Mouse (Mus musculus): ENCODE data around the gene Rbl2. TPM values are rescaled to one million over a fixed set of nuclear protein-coding genes. Genes with fewer than 3 reads are reported as not detected.

Gene Rbl2
- polyA plus RNA-seq, 1 experiment from 2014 or later: 20.0 TPM

- Histone ChIP-seq H3K9ac (ENCODE audit: low read depth, low read length) (no peak overlapping the region), H3K4me2 (ENCODE audit: low read length) (no peak overlapping the region), H3K4me3 (ENCODE audit: low read length) (no peak overlapping the region), H3K9me3 (ENCODE audit: control insufficient read depth, low read length) (no peaks in the 10 kb centered on the region), H3K4me1 (ENCODE audit: control insufficient read depth, insufficient read depth, low read depth, low read length) (no peaks in the 10 kb centered on the region), H3K27me3 (replicated peaks; ENCODE audit: control insufficient read depth, insufficient read depth, low read length) (no peaks in the 10 kb centered on the region), H3K36me3 (ENCODE audit: control insufficient read depth, insufficient read depth, low read length) (no peaks in the 10 kb centered on the region), H3K27ac (ENCODE audit: low read depth, low read length) (no peak overlapping the region)
- 87% methylated on average over 7 of the region's 7 CpGs for WGBS
- no peak for ATAC-seq
These were observed 9.9 kb upstream of the Rbl2 start for GRCm38 (mm10) chr8:91059884-91060510.

GRCm38 (mm10) chr8:91060555-91061471 lies 9.0 kb upstream of the Rbl2 start:
- Histone ChIP-seq H3K27ac (ENCODE audit: low read depth, low read length) (no peak overlapping the region), H3K36me3 (ENCODE audit: control insufficient read depth, insufficient read depth, low read length) (no peaks in the 10 kb centered on the region), H3K4me3 (ENCODE audit: low read length) (no peak overlapping the region), H3K4me1 (ENCODE audit: control insufficient read depth, insufficient read depth, low read depth, low read length) (no peaks in the 10 kb centered on the region), H3K4me2 (ENCODE audit: low read length) (no peak overlapping the region), H3K9me3 (ENCODE audit: control insufficient read depth, low read length) (no peaks in the 10 kb centered on the region), H3K9ac (ENCODE audit: low read depth, low read length) (no peak overlapping the region), H3K27me3 (replicated peaks; ENCODE audit: control insufficient read depth, insufficient read depth, low read length) (no peaks in the 10 kb centered on the region)
- no peak for ATAC-seq
- WGBS: 78% methylated on average over 19 of the region's 19 CpGs

- H3K4me2 ChIP-seq (ENCODE audit: low read length): no peak overlapping the region
- peaks cover 4% of the 10 kb centered on the region for H3K4me1 ChIP-seq (ENCODE audit: control insufficient read depth, insufficient read depth, low read depth, low read length)
- H3K27ac ChIP-seq (ENCODE audit: low read depth, low read length): no peak overlapping the region
- H3K4me3 ChIP-seq (ENCODE audit: low read length): no peak overlapping the region
- no peak overlapping the region for H3K9ac ChIP-seq (ENCODE audit: low read depth, low read length)
- no peak for ATAC-seq
- H3K27me3 ChIP-seq (replicated peaks; ENCODE audit: control insufficient read depth, insufficient read depth, low read length): no peaks in the 10 kb centered on the region
- no peaks in the 10 kb centered on the region for H3K9me3 ChIP-seq (ENCODE audit: control insufficient read depth, low read length)
- no peaks in the 10 kb centered on the region for H3K36me3 ChIP-seq (ENCODE audit: control insufficient read depth, insufficient read depth, low read length)
- 78% methylated on average over 4 of the region's 4 CpGs for WGBS
These were observed 4.7 kb upstream of the Rbl2 start for GRCm38 (mm10) chr8:91065179-91065578.

- ATAC-seq: peak; percentile 53
- Histone ChIP-seq H3K9me3 (ENCODE audit: control insufficient read depth, low read length) (no peaks in the 10 kb centered on the region), H3K4me1 (ENCODE audit: control insufficient read depth, insufficient read depth, low read depth, low read length) (peaks cover 15% of the 10 kb centered on the region), H3K36me3 (ENCODE audit: control insufficient read depth, insufficient read depth, low read length) (no peaks in the 10 kb centered on the region), H3K9ac (ENCODE audit: low read depth, low read length) (peak overlapping the region; percentile 59), H3K27me3 (replicated peaks; ENCODE audit: control insufficient read depth, insufficient read depth, low read length) (no peaks in the 10 kb centered on the region), H3K27ac (ENCODE audit: low read depth, low read length) (peak overlapping the region; percentile 64; the same call in 1 of the 2 replicates), H3K4me3 (ENCODE audit: low read length) (peak overlapping the region; percentile 91), H3K4me2 (ENCODE audit: low read length) (peak overlapping the region; percentile 79)
- 6% methylated on average over 10 of the region's 10 CpGs for WGBS
These were observed 450 bp upstream of the Rbl2 start for GRCm38 (mm10) chr8:91069407-91069806.

GRCm38 (mm10) chr8:91070275-91070859 lies 510 bp downstream of the Rbl2 start:
- peak overlapping the region; percentile 79 for H3K4me2 ChIP-seq (ENCODE audit: low read length)
- peak; percentile 88 for ATAC-seq
- H3K27ac ChIP-seq (ENCODE audit: low read depth, low read length): peak overlapping the region; percentile 91
- no peaks in the 10 kb centered on the region for H3K9me3 ChIP-seq (ENCODE audit: control insufficient read depth, low read length)
- H3K9ac ChIP-seq (ENCODE audit: low read depth, low read length): peak overlapping the region; percentile 90
- under 1% methylated on average over 34 of the region's 34 CpGs for whole genome bisulfite sequencing
- peak overlapping the region; percentile 91 for H3K4me3 ChIP-seq (ENCODE audit: low read length)
- H3K27me3 ChIP-seq (replicated peaks; ENCODE audit: control insufficient read depth, insufficient read depth, low read length): no peaks in the 10 kb centered on the region
- peaks cover 15% of the 10 kb centered on the region for H3K4me1 ChIP-seq (ENCODE audit: control insufficient read depth, insufficient read depth, low read depth, low read length)
- 0 out of 2 replicates have a peak, but pooled peaks cover 2% of the 10 kb centered on the region for H3K36me3 ChIP-seq (ENCODE audit: control insufficient read depth, insufficient read depth, low read length)

GRCm38 (mm10) chr8:91077077-91077867 lies 7.4 kb downstream of the Rbl2 start:
- Histone ChIP-seq H3K9ac (ENCODE audit: low read depth, low read length) (no peak overlapping the region), H3K4me3 (ENCODE audit: low read length) (no peak overlapping the region), H3K36me3 (ENCODE audit: control insufficient read depth, insufficient read depth, low read length) (peaks cover 11% of the 10 kb centered on the region), H3K27me3 (replicated peaks; ENCODE audit: control insufficient read depth, insufficient read depth, low read length) (no peaks in the 10 kb centered on the region), H3K4me2 (ENCODE audit: low read length) (no peak overlapping the region), H3K27ac (ENCODE audit: low read depth, low read length) (no peak overlapping the region), H3K4me1 (ENCODE audit: control insufficient read depth, insufficient read depth, low read depth, low read length) (no peaks in the 10 kb centered on the region), H3K9me3 (ENCODE audit: control insufficient read depth, low read length) (no peaks in the 10 kb centered on the region)
- 90% methylated on average over 12 of the region's 12 CpGs for WGBS
- ATAC-seq: no peak

- H3K4me2 ChIP-seq (ENCODE audit: low read length): no peak overlapping the region
- no peaks in the 10 kb centered on the region for H3K27me3 ChIP-seq (replicated peaks; ENCODE audit: control insufficient read depth, insufficient read depth, low read length)
- no peaks in the 10 kb centered on the region for H3K4me1 ChIP-seq (ENCODE audit: control insufficient read depth, insufficient read depth, low read depth, low read length)
- no peaks in the 10 kb centered on the region for H3K9me3 ChIP-seq (ENCODE audit: control insufficient read depth, low read length)
- H3K27ac ChIP-seq (ENCODE audit: low read depth, low read length): no peak overlapping the region
- H3K36me3 ChIP-seq (ENCODE audit: control insufficient read depth, insufficient read depth, low read length): peaks cover 15% of the 10 kb centered on the region
- WGBS: 93% methylated on average over 2 of the region's 2 CpGs
- no peak overlapping the region for H3K9ac ChIP-seq (ENCODE audit: low read depth, low read length)
- no peak for ATAC-seq
- no peak overlapping the region for H3K4me3 ChIP-seq (ENCODE audit: low read length)
These were observed 9.8 kb downstream of the Rbl2 start for GRCm38 (mm10) chr8:91079678-91080077.

GRCm38 (mm10) chr8:91081911-91082310 lies 12.1 kb downstream of the Rbl2 start:
- Histone ChIP-seq H3K36me3 (ENCODE audit: control insufficient read depth, insufficient read depth, low read length) (peaks cover 19% of the 10 kb centered on the region), H3K27ac (ENCODE audit: low read depth, low read length) (no peak overlapping the region), H3K9ac (ENCODE audit: low read depth, low read length) (no peak overlapping the region), H3K27me3 (replicated peaks; ENCODE audit: control insufficient read depth, insufficient read depth, low read length) (no peaks in the 10 kb centered on the region), H3K4me2 (ENCODE audit: low read length) (no peak overlapping the region), H3K4me1 (ENCODE audit: control insufficient read depth, insufficient read depth, low read depth, low read length) (no peaks in the 10 kb centered on the region), H3K9me3 (ENCODE audit: control insufficient read depth, low read length) (no peaks in the 10 kb centered on the region), H3K4me3 (ENCODE audit: low read length) (no peak overlapping the region)
- 89% methylated on average over 7 of the region's 7 CpGs for WGBS
- no peak for ATAC-seq
